Mouse (Mus musculus): ENCODE data around the gene Phf21b.

- TF ChIP-seq GATA1 (IDR thresholded peaks at IDR 0.05; ENCODE audit: low read length) (no peak), TAL1 (IDR thresholded peaks at IDR 0.05; ENCODE audit: low read length) (no peak)
Observed at GRCm38 (mm10) chr15:84775421-84776174, 80.3 kb downstream of the Phf21b start.
